Mouse (Mus musculus) lung, embryonic 14.5 days (tissue): ENCODE results near the gene Olfr73. TPM values are rescaled to one million over a fixed set of nuclear protein-coding genes. Genes with fewer than 3 reads are reported as not detected.
"Not testable (repeated sequence)": the region's sequence is repeated elsewhere in the genome, so short reads cannot be mapped to it uniquely, and the experiment has no call there.

Source experiments
- ATAC-seq: fragments of 200-750 bp; cut with Nextera tagmentation; 2 replicates; pipeline ENCODE4 v1.8.0; 2017; ENCODE audit warnings: mild to moderate bottlenecking, moderate TSS enrichment, moderate library complexity; ENCODE audit not compliant: insufficient read depth
- DNase-seq: peaks from one replicate; pipeline ENCODE4 v3.0.0-alpha.2; 2015
- H3K27ac ChIP-seq: fragments of 300-500 bp; sonication (generic); 2 replicates; pipeline ENCODE4 v1.5.1; 2014; ENCODE audit warnings: low read depth, mild to moderate bottlenecking, moderate library complexity
- H3K27me3 ChIP-seq: fragments of 300-500 bp; sonication (generic); 2 replicates; pipeline ENCODE4 v1.6.1; 2014; ENCODE audit warnings: low read length, control low read depth; ENCODE audit not compliant: insufficient read depth
- H3K36me3 ChIP-seq: fragments of 300-500 bp; sonication (generic); 2 replicates; pipeline ENCODE4 v1.6.1; 2014; ENCODE audit warnings: control low read depth; ENCODE audit not compliant: insufficient read depth
- H3K4me1 ChIP-seq: fragments of 300-500 bp; sonication (generic); 2 replicates; pipeline ENCODE4 v1.6.1; 2014; ENCODE audit warnings: antibody characterized with exemption, control low read depth; ENCODE audit not compliant: insufficient read depth
- H3K4me2 ChIP-seq: fragments of 300-500 bp; sonication (generic); 2 replicates; pipeline ENCODE4 v1.6.1; 2014; ENCODE audit warnings: mild to moderate bottlenecking
- H3K4me3 ChIP-seq: fragments of 300-500 bp; sonication (generic); 2 replicates; pipeline ENCODE4 v1.5.1; 2014; ENCODE audit warnings: low read depth, low read length
- H3K9ac ChIP-seq: fragments of 300-500 bp; sonication (generic); 2 replicates; pipeline ENCODE4 v1.6.1; 2014
- H3K9me3 ChIP-seq: fragments of 300-500 bp; sonication (generic); 2 replicates; pipeline ENCODE4 v1.6.1; 2016; ENCODE audit warnings: low read depth, low read length, control low read depth
- CTCF ChIP-seq: IDR thresholded peaks from 2 replicates; pipeline ENCODE4 v1.5.1; 2016; ENCODE audit warnings: antibody characterized with exemption, low read depth
- WGBS: fragments of 180-500 bp; shearing (Covaris S2); extraction: QIAGEN DNeasy Blood & Tissue Kit; methylation state at CpG from one replicate; pipeline ENCODE4 v1.1.7; 2014; 5-methylcytosine and 5-hydroxymethylcytosine counted together
- polyA plus RNA-seq: library from polyadenylated mRNA; unstranded; fragments of >200 nt; fragmentation: Nextera tagmentation; extraction: Ambion mirVana; gene quantifications from 2 replicates; pipeline ENCODE4 v1.2.1, GENCODE M21; 2014

Olfr73 gene
- polyA plus RNA-seq: not detected in 2 replicates

DNA sequence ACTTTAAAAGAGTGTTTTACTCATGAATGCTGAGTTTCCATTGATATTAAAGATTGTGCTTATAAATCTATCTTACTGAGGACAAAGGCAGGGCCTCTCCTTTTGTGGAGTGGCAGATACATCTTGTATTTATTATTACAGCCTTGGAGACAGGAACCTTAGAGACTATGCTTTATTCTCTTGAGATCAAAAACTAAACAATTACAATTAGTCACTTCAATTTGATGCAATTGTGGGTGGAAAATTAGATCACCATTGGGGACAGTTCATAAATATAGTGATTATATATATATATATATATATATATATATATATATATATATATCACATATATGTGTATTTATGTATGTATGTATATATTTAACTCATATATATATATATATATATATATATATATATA lies at the start of gene Olfr73:
Olfr73 (minus strand) TSS at position 101 of the 400 bp plus-strand sequence.
- H3K4me3 ChIP-seq: no peak within 1 kb of the TSS
- no peak for ATAC-seq

GRCm38 (mm10) chr2:88071730-88072129 lies 34.2 kb upstream of the Olfr73 start, which contains the start of gene Olfr1163:
TSS of gene Olfr1163 (minus strand) at chr2:88071830.
- no peak for DNase-seq
- no peak for TF ChIP-seq CTCF

More for the DNA sequence above, at the start of gene Olfr73:
- TF ChIP-seq CTCF: no peak
- H3K9me3 ChIP-seq: no peaks in the 10 kb centered on the region
- no peak within 1 kb of the TSS for H3K4me2 ChIP-seq
- no peak within 1 kb of the TSS for H3K27ac ChIP-seq
- no peak for DNase-seq
- H3K36me3 ChIP-seq: no peaks in the 10 kb centered on the region
- H3K4me1 ChIP-seq: no peaks in the 10 kb centered on the region
- H3K27me3 ChIP-seq: no peaks in the 10 kb centered on the region
- no peak within 1 kb of the TSS for H3K9ac ChIP-seq

DNA sequence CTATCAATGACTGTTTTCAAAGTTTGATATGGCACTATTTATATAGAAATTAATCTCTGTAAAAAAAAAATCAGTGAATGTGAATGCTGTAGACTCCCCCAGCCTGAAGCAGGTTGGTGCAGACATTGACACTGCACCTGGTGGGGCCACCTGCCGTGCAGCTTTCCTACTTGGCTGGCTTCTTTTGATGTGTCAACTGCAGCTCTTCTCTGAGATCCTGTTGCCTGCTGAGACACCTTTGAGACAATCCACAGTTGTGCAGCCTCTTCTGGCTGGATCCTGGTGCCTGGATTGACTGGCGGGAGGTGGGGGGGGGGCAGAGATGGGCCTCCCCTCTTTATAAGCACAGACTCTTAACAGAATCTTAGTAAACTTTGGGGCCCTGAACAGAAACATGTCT lies 26.1 kb upstream of the Olfr73 start:
- 75% methylated on average over 2 of the region's 2 CpGs for WGBS
- Histone ChIP-seq H3K4me2 (no peak overlapping the region), H3K4me3 (no peak overlapping the region), H3K9ac (no peak overlapping the region), H3K4me1 (no peaks in the 10 kb centered on the region), H3K36me3 (no peaks in the 10 kb centered on the region), H3K27me3 (no peaks in the 10 kb centered on the region), H3K9me3 (no peaks in the 10 kb centered on the region), H3K27ac (no peak overlapping the region)
- no peak for TF ChIP-seq CTCF
- DNase-seq (no peak), ATAC-seq (no peak)

More at GRCm38 (mm10) chr2:88071730-88072129, 34.2 kb upstream of the Olfr73 start, which contains the start of gene Olfr1163:
- Histone ChIP-seq H3K27me3 (no peaks in the 10 kb centered on the region), H3K4me1 (no peaks in the 10 kb centered on the region), H3K9me3 (no peaks in the 10 kb centered on the region), H3K9ac (no peak within 1 kb of the TSS), H3K4me3 (no peak within 1 kb of the TSS), H3K4me2 (no peak within 1 kb of the TSS), H3K36me3 (no peaks in the 10 kb centered on the region), H3K27ac (no peak within 1 kb of the TSS)
- ATAC-seq: no peak

DNA sequence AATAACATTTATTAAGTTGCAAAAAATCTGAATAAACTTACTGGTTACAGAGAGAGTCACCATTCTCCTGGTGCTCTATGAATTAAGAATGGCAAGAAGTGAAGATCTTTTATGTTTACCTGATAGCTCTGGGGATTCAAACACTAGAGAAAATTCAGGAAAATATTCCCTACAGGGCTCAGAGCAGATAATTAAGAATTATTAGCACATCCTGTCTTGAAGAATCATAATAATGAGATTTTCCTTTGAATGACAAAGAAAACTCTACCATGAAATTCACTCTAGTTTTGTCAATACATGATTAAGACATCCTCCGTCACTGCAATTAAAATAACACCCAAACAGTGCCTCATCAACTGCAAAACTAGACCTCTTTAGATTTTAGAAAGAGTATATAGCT lies 13.5 kb upstream of the Olfr73 start, which contains the start of gene Olfr1162:
Olfr1162 (minus strand) TSS at position 101 of the 400 bp plus-strand sequence.
- Histone ChIP-seq H3K4me1 (no peaks in the 10 kb centered on the region), H3K27me3 (no peaks in the 10 kb centered on the region), H3K9ac (no peak within 1 kb of the TSS), H3K9me3 (no peaks in the 10 kb centered on the region), H3K4me2 (no peak within 1 kb of the TSS), H3K36me3 (no peaks in the 10 kb centered on the region), H3K27ac (no peak within 1 kb of the TSS), H3K4me3 (no peak within 1 kb of the TSS)
- WGBS: 84% methylated on average over 1 of the region's 1 CpGs
- ATAC-seq (no peak), DNase-seq (no peak)
- TF ChIP-seq CTCF: no peak

- not testable (repeated sequence) for H3K9ac ChIP-seq, H3K4me1 ChIP-seq, H3K27ac ChIP-seq, H3K36me3 ChIP-seq, H3K9me3 ChIP-seq, ATAC-seq, DNase-seq, H3K4me2 ChIP-seq, H3K27me3 ChIP-seq, H3K4me3 ChIP-seq
- 63% methylated on average over 1 of the region's 1 CpGs for WGBS
Measured at GRCm38 (mm10) chr2:88022474-88022873, 15.0 kb downstream of the Olfr73 start, which contains the start of gene Olfr1161. TSS of gene Olfr1161 (plus strand) at chr2:88022774.

DNA sequence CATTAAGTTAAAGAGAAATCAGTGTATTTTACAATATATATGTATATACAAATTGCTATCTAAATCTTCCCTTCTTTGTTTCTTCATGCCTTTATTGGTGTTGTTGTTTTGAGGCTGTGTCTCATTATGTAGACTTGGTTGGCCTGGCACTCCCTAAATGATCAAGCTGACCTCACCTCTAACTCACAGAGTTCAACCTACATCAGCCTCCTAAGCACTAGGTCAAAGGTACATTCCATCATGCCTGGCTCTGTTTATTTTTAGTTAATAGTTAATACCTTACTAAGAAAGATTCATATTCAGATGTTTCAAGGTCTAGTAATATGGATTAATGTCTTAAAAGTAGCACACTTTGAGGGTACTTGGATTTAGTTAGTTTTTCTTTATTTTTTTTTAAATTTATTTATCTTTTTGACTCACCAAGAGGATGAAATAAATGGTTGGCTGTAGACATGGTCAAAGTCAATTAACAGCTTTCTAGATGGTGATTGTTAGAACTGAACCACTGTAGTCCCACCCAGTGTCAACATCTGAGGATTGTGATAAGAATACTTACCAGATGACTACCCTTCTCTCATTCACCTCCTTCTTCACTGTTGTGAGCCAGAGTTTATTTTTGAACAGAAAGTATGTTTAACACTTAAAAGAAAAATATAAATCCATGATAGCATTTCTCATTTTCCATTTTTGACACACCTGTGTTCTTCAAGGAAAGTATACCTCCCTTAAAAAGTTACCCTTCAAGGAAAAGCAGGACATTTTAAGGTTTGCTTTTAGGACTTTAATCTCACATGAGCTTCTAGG lies 29.8 kb downstream of the Olfr73 start, which contains the start of gene Olfr1160:
Olfr1160 (minus strand) TSS at position 754 of the 804 bp plus-strand sequence.
- Histone ChIP-seq H3K9ac (no peak within 1 kb of the TSS), H3K36me3 (no peaks in the 10 kb centered on the region), H3K27me3 (no peaks in the 10 kb centered on the region), H3K9me3 (no peaks in the 10 kb centered on the region), H3K4me1 (no peaks in the 10 kb centered on the region), H3K4me2 (no peak within 1 kb of the TSS), H3K27ac (no peak within 1 kb of the TSS), H3K4me3 (no peak within 1 kb of the TSS)
- no peak for ATAC-seq
- no peak for TF ChIP-seq CTCF
- DNase-seq: no peak

DNA sequence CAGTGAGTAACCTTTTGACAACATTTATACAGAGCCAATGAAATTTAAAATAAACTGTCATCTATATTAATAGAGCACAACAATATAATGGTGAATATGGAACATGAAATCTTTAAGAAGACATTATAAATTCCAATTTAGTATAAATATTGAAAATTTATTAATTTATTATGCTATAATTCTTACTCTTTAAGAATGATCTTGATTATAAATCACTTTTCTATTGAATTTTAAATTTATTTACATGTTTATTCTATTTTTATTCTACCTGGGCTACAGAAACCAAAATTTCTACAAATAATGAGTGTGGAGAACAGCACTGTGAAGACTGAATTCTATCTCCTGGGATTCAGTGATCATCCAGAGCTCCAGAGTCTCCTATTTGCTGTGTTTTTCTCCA lies 47.7 kb downstream of the Olfr73 start, which contains the start of gene Olfr1158:
Olfr1158 (plus strand) TSS at position 301 of the 400 bp plus-strand sequence.
- ATAC-seq (no peak), DNase-seq (no peak)
- no peak within 1 kb of the TSS for H3K4me2 ChIP-seq
- no peaks in the 10 kb centered on the region for H3K9me3 ChIP-seq
- H3K4me1 ChIP-seq: no peaks in the 10 kb centered on the region
- H3K9ac ChIP-seq: no peak within 1 kb of the TSS
- no peaks in the 10 kb centered on the region for H3K27me3 ChIP-seq
- TF ChIP-seq CTCF: no peak
- no peaks in the 10 kb centered on the region for H3K36me3 ChIP-seq
- no peak within 1 kb of the TSS for H3K27ac ChIP-seq
- H3K4me3 ChIP-seq: no peak within 1 kb of the TSS

Other genes with a start within 250 kb of the Olfr73 start
- gene Olfr1143, start 237.1 kb downstream of the Olfr73 start, polyA plus RNA-seq: not detected in 2 replicates
- not detected in 2 replicates for gene Olfr1145, start 227.9 kb downstream of the Olfr73 start, polyA plus RNA-seq
- gene Olfr1148, start 207.2 kb downstream of the Olfr73 start, polyA plus RNA-seq: not detected in 2 replicates
- not detected in 2 replicates for gene Olfr1150-ps1, start 193.7 kb downstream of the Olfr73 start, polyA plus RNA-seq
- gene Olfr1151, start 181.8 kb downstream of the Olfr73 start, polyA plus RNA-seq: not detected in 2 replicates
- not detected in 2 replicates for gene Olfr1152, start 171.2 kb downstream of the Olfr73 start, polyA plus RNA-seq
- gene Olfr1153, start 142.7 kb downstream of the Olfr73 start, polyA plus RNA-seq: not detected in 2 replicates
- gene Olfr1154, start 132.5 kb downstream of the Olfr73 start, polyA plus RNA-seq: not detected in 2 replicates
- not detected in 2 replicates for gene Olfr1155, start 92.6 kb downstream of the Olfr73 start, polyA plus RNA-seq
- not detected in 2 replicates for gene Olfr1156, start 84.6 kb downstream of the Olfr73 start, polyA plus RNA-seq
- gene Olfr1157, start 69.4 kb downstream of the Olfr73 start, polyA plus RNA-seq: not detected in 2 replicates
- gene Olfr74, start 63.0 kb downstream of the Olfr73 start, polyA plus RNA-seq: not detected in 2 replicates
- not detected in 2 replicates for gene Olfr1158, start 47.6 kb downstream of the Olfr73 start, polyA plus RNA-seq
- not detected in 2 replicates for gene Olfr1160, start 29.4 kb downstream of the Olfr73 start, polyA plus RNA-seq
- not detected in 2 replicates for gene Olfr1161, start 14.9 kb downstream of the Olfr73 start, polyA plus RNA-seq
- not detected in 2 replicates for gene Olfr1162, start 13.4 kb upstream of the Olfr73 start, polyA plus RNA-seq
- gene Olfr1163, start 34.1 kb upstream of the Olfr73 start, polyA plus RNA-seq: not detected in 2 replicates
- gene Olfr1164, start 56.3 kb upstream of the Olfr73 start, polyA plus RNA-seq: not detected in 2 replicates
- gene Olfr1166, start 90.6 kb upstream of the Olfr73 start, polyA plus RNA-seq: not detected in 2 replicates
- gene Olfr1167, start 117.5 kb upstream of the Olfr73 start, polyA plus RNA-seq: not detected in 2 replicates
- gene Olfr1168, start 144.2 kb upstream of the Olfr73 start, polyA plus RNA-seq: not detected in 2 replicates
- not detected in 2 replicates for gene Olfr1170, start 190.6 kb upstream of the Olfr73 start, polyA plus RNA-seq
- 0.03 TPM in 1 of 2 replicates, not detected in the other for gene Olfr1173, start 242.2 kb upstream of the Olfr73 start, polyA plus RNA-seq